Mouse (Mus musculus) C2C12 (cell line): ENCODE data around the gene Hdac10. TPM values are rescaled to one million over a fixed set of nuclear protein-coding genes. Genes with fewer than 3 reads are reported as not detected.

ENCODE experiments used
- H3K27me3 ChIP-seq: one replicate; pipeline ENCODE4 v1.6.1; 2011; ENCODE audit not compliant: control insufficient read depth, insufficient read depth, insufficient read length
- H3K36me3 ChIP-seq: one replicate; pipeline ENCODE4 v1.6.1; 2011; ENCODE audit not compliant: control insufficient read depth, insufficient read depth
- H3K4me3 ChIP-seq: one replicate; pipeline ENCODE4 v1.5.1; 2011; ENCODE audit warnings: mild to moderate bottlenecking, control low read depth; ENCODE audit not compliant: poor library complexity, insufficient read depth, severe bottlenecking
- H3K79me2 ChIP-seq: one replicate; pipeline ENCODE4 v1.6.1; 2011; ENCODE audit not compliant: control insufficient read depth, insufficient read depth
- H3K79me3 ChIP-seq: one replicate; pipeline ENCODE4 v1.6.1; 2011; ENCODE audit warnings: low read depth, control low read depth
- H3ac ChIP-seq: one replicate; pipeline ENCODE3; 2011; ENCODE audit warnings: low read depth; ENCODE audit not compliant: control insufficient read depth, insufficient read length
- CEBPB ChIP-seq: IDR thresholded peaks from one replicate; pipeline ENCODE4 v1.6.1; 2011; ENCODE audit warnings: low read depth, mild to moderate bottlenecking, control low read depth, moderate library complexity
- CTCF ChIP-seq: IDR thresholded peaks from one replicate; pipeline ENCODE4 v1.5.1; 2011; ENCODE audit not compliant: control insufficient read depth, insufficient read depth, insufficient read length
- FOSL1 ChIP-seq: IDR thresholded peaks from one replicate; pipeline ENCODE4 v1.8.0; 2011; ENCODE audit warnings: mild to moderate bottlenecking, low read length; ENCODE audit not compliant: poor library complexity, insufficient read depth, severe bottlenecking
- MAX ChIP-seq: IDR thresholded peaks from one replicate; pipeline ENCODE4 v1.6.1; 2011; ENCODE audit warnings: mild to moderate bottlenecking, control low read depth
- MYOD1 ChIP-seq: IDR thresholded peaks from one replicate; pipeline ENCODE4 v1.6.1; 2011; ENCODE audit warnings: low read depth; ENCODE audit not compliant: control insufficient read depth, insufficient read length
- MYOG ChIP-seq: IDR thresholded peaks from one replicate; pipeline ENCODE4 v1.6.1; 2011; ENCODE audit not compliant: control insufficient read depth, insufficient read length; ENCODE audit errors: extremely low read depth
- USF1 ChIP-seq: IDR thresholded peaks from one replicate; pipeline ENCODE4 v1.6.1; 2011; ENCODE audit warnings: low read depth, mild to moderate bottlenecking, control low read depth, moderate library complexity
- polyA plus RNA-seq: library from polyadenylated mRNA; unstranded; fragments of >200 nt; fragmentation: generic; extraction: Trizol; gene quantifications from one replicate; pipeline ENCODE4 v1.2.1, GENCODE M21; 2012; ENCODE audit warnings: missing spikeins

Gene Hdac10
- polyA plus RNA-seq, 1 experiment = 15.0 TPM

GRCm38 (mm10) chr15:89126622-89127021 lies 1.9 kb downstream of the Hdac10 start:
- Histone ChIP-seq H3ac (no peak overlapping the region), H3K4me3 (no peak overlapping the region), H3K27me3 (no peaks in the 10 kb centered on the region), H3K36me3 (peaks cover 40% of the 10 kb centered on the region), H3K79me3 (peaks cover 12% of the 10 kb centered on the region), H3K79me2 (peaks cover 30% of the 10 kb centered on the region)
- TF ChIP-seq CEBPB = no peak
- no peak for TF ChIP-seq USF1
- TF ChIP-seq FOSL1 = no peak
- no peak for TF ChIP-seq MYOD1
- no peak for TF ChIP-seq CTCF
- TF ChIP-seq MYOG = no peak
- TF ChIP-seq MAX = no peak

- no peak overlapping the region for H3ac ChIP-seq
- peaks cover 25% of the 10 kb centered on the region for H3K79me3 ChIP-seq
- peaks cover 43% of the 10 kb centered on the region for H3K79me2 ChIP-seq
- no peak for TF ChIP-seq CTCF
- TF ChIP-seq CEBPB = no peak
- TF ChIP-seq USF1 = no peak
- TF ChIP-seq MAX = no peak
- no peak for TF ChIP-seq FOSL1
- TF ChIP-seq MYOG = no peak
- TF ChIP-seq MYOD1 = no peak
- H3K27me3 ChIP-seq = no peaks in the 10 kb centered on the region
- H3K4me3 ChIP-seq = no peak overlapping the region
- peaks cover 36% of the 10 kb centered on the region for H3K36me3 ChIP-seq
Observed at GRCm38 (mm10) chr15:89125351-89125750, 3.1 kb downstream of the Hdac10 start.

- Histone ChIP-seq H3K79me3 (peaks cover 35% of the 10 kb centered on the region), H3K36me3 (peaks cover 42% of the 10 kb centered on the region), H3K4me3 (no peak overlapping the region), H3ac (no peak overlapping the region), H3K79me2 (peaks cover 53% of the 10 kb centered on the region), H3K27me3 (no peaks in the 10 kb centered on the region)
- TF ChIP-seq CTCF (no peak), USF1 (no peak), MAX (no peak), FOSL1 (no peak), CEBPB (no peak), MYOD1 (no peak), MYOG (no peak)
Observed at GRCm38 (mm10) chr15:89124312-89124711, 4.2 kb downstream of the Hdac10 start.

- TF ChIP-seq CTCF = no peak
- no peak for TF ChIP-seq CEBPB
- TF ChIP-seq MYOD1 = no peak
- no peak for TF ChIP-seq FOSL1
- no peak for TF ChIP-seq MAX
- no peak for TF ChIP-seq MYOG
- no peak for TF ChIP-seq USF1
- peak overlapping the region; percentile 100 for H3K4me3 ChIP-seq
- H3K79me3 ChIP-seq = peaks cover 41% of the 10 kb centered on the region
- H3ac ChIP-seq = no peak overlapping the region
- peaks cover 49% of the 10 kb centered on the region for H3K36me3 ChIP-seq
- H3K79me2 ChIP-seq = peaks cover 60% of the 10 kb centered on the region
- no peaks in the 10 kb centered on the region for H3K27me3 ChIP-seq
Observed at GRCm38 (mm10) chr15:89123595-89123994, 4.9 kb downstream of the Hdac10 start.

- no peaks in the 10 kb centered on the region for H3K27me3 ChIP-seq
- peak within 1 kb of the TSS; percentile 100 for H3K4me3 ChIP-seq
- H3K79me3 ChIP-seq = peaks cover 47% of the 10 kb centered on the region
- H3K36me3 ChIP-seq = peaks cover 57% of the 10 kb centered on the region
- TF ChIP-seq MAX (peak; percentile 76), CEBPB (no peak), FOSL1 (no peak), MYOG (no peak)
- H3ac ChIP-seq = peak within 1 kb of the TSS; percentile 96
- peaks cover 65% of the 10 kb centered on the region for H3K79me2 ChIP-seq
Observed at GRCm38 (mm10) chr15:89122649-89123366, 5.7 kb downstream of the Hdac10 start, which contains the start of gene Tubgcp6. TSS of gene Tubgcp6 (minus strand) at chr15:89123112.
